Mouse (Mus musculus): ENCODE data around the gene Wdr89. TPM values are rescaled to one million over a fixed set of nuclear protein-coding genes. Genes with fewer than 3 reads are reported as not detected.

Wdr89 gene
- polyA plus RNA-seq, 1 experiment from 2014 or later, result 3.5 TPM

- TF ChIP-seq CTCF (IDR thresholded peaks at IDR 0.05) (no peak), EP300 (IDR thresholded peaks at IDR 0.05) (no peak)
- Histone ChIP-seq H3K27ac (ENCODE audit: low read length) (no peak overlapping the region), H3K36me3 (ENCODE audit: insufficient read depth, low read length) (no peaks in the 10 kb centered on the region), H3K9ac (replicated peaks; ENCODE audit: low read depth) (no peak overlapping the region), H3K4me3 (ENCODE audit: low read depth, low read length) (no peak overlapping the region), H3K4me1 (ENCODE audit: insufficient read depth, low read depth, low read length) (no peaks in the 10 kb centered on the region), H3K27me3 (replicated peaks; ENCODE audit: insufficient read depth, low read length) (no peaks in the 10 kb centered on the region), H3K9me3 (ENCODE audit: low read length) (no peaks in the 10 kb centered on the region), H3K4me2 (replicated peaks; ENCODE audit: low read depth, low read length) (no peak overlapping the region)
- DNase-seq (ENCODE audit: low spot score) (no peak), ATAC-seq (no peak)
- WGBS, result 53% methylated on average over 3 of the region's 3 CpGs
Observed at GRCm38 (mm10) chr12:75615556-75615955, 53.8 kb downstream of the Wdr89 start.

GRCm38 (mm10) chr12:75612711-75613110 lies 56.6 kb downstream of the Wdr89 start:
- no peak for DNase-seq (ENCODE audit: low spot score)

DNA sequence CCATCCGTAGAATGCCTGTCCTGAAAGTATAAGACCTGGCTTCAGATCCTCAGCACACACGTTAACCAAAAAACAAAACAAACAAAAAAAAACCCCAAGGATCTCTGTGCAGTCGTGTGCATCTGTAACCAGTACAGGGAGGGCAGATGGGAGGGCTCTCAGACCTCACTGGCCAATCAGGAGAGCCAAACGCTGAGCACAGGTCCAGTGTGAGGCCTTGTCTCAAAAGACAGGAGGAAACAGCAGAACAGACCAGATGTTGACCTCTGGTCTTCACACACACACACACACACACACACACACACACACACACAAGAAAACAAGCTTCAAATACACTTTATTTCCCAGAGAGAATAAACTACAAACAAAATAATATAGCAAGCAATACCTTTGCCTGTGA lies 69.8 kb downstream of the Wdr89 start:
- WGBS, result 30% methylated on average over 4 of the region's 4 CpGs
- Histone ChIP-seq H3K4me3 (ENCODE audit: low read depth, low read length) (no peak overlapping the region), H3K27me3 (replicated peaks; ENCODE audit: insufficient read depth, low read length) (no peaks in the 10 kb centered on the region), H3K9ac (replicated peaks; ENCODE audit: low read depth) (no peak overlapping the region), H3K27ac (ENCODE audit: low read length) (no peak overlapping the region), H3K36me3 (ENCODE audit: insufficient read depth, low read length) (no peaks in the 10 kb centered on the region), H3K4me2 (replicated peaks; ENCODE audit: low read depth, low read length) (no peak overlapping the region), H3K9me3 (ENCODE audit: low read length) (no peaks in the 10 kb centered on the region), H3K4me1 (ENCODE audit: insufficient read depth, low read depth, low read length) (no peaks in the 10 kb centered on the region; the same call in 1 of the 2 replicates)
- no peak for DNase-seq (ENCODE audit: low spot score)
- no peak for ATAC-seq
- TF ChIP-seq CTCF (IDR thresholded peaks at IDR 0.05), result no peak
- TF ChIP-seq EP300 (IDR thresholded peaks at IDR 0.05), result no peak

More at GRCm38 (mm10) chr12:75612711-75613110, 56.6 kb downstream of the Wdr89 start:
- Histone ChIP-seq H3K27ac (ENCODE audit: low read length) (no peak overlapping the region), H3K4me2 (replicated peaks; ENCODE audit: low read depth, low read length) (no peak overlapping the region), H3K36me3 (ENCODE audit: insufficient read depth, low read length) (no peaks in the 10 kb centered on the region), H3K4me3 (ENCODE audit: low read depth, low read length) (no peak overlapping the region), H3K9me3 (ENCODE audit: low read length) (no peaks in the 10 kb centered on the region), H3K9ac (replicated peaks; ENCODE audit: low read depth) (no peak overlapping the region), H3K27me3 (replicated peaks; ENCODE audit: insufficient read depth, low read length) (no peaks in the 10 kb centered on the region), H3K4me1 (ENCODE audit: insufficient read depth, low read depth, low read length) (no peaks in the 10 kb centered on the region)
- ATAC-seq, result no peak
- TF ChIP-seq EP300 (IDR thresholded peaks at IDR 0.05), result no peak
- no peak for TF ChIP-seq CTCF (IDR thresholded peaks at IDR 0.05)
- WGBS, result 71% methylated on average over 7 of the region's 7 CpGs

DNA sequence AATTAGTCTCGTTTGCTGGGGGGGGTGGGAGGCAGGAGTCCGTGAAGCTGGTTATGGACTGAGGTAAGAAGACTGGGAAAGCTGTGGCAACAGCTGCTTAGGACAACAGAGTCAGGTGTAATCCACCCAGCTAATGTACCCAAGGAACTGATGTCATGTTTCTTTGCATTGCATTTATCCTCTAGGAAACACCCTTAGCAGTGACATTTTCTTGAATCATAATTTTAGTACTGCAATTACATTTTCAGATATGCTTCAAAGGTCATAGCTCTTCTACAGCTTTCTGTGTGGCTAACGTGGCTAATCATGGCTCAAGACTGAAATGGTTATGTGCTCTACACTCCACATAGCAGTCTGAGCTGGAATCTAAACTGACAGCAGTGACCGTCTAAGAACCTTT lies 70.3 kb downstream of the Wdr89 start:
- H3K9ac ChIP-seq (replicated peaks; ENCODE audit: low read depth), result no peak overlapping the region
- H3K9me3 ChIP-seq (ENCODE audit: low read length), result no peaks in the 10 kb centered on the region
- TF ChIP-seq CTCF (IDR thresholded peaks at IDR 0.05), result no peak
- no peak for TF ChIP-seq EP300 (IDR thresholded peaks at IDR 0.05)
- H3K27me3 ChIP-seq (replicated peaks; ENCODE audit: insufficient read depth, low read length), result no peaks in the 10 kb centered on the region
- no peaks in the 10 kb centered on the region; the same call in 1 of the 2 replicates for H3K4me1 ChIP-seq (ENCODE audit: insufficient read depth, low read depth, low read length)
- DNase-seq (ENCODE audit: low spot score), result no peak
- 70% methylated on average over 4 of the region's 4 CpGs for WGBS
- no peak overlapping the region for H3K4me3 ChIP-seq (ENCODE audit: low read depth, low read length)
- no peak overlapping the region for H3K27ac ChIP-seq (ENCODE audit: low read length)
- no peak overlapping the region for H3K4me2 ChIP-seq (replicated peaks; ENCODE audit: low read depth, low read length)
- ATAC-seq, result no peak
- H3K36me3 ChIP-seq (ENCODE audit: insufficient read depth, low read length), result no peaks in the 10 kb centered on the region

- ATAC-seq (no peak), DNase-seq (ENCODE audit: low spot score) (no peak)
- H3K4me2 ChIP-seq (replicated peaks; ENCODE audit: low read depth, low read length), result no peak overlapping the region
- H3K4me1 ChIP-seq (ENCODE audit: insufficient read depth, low read depth, low read length), result no peaks in the 10 kb centered on the region; the same call in 1 of the 2 replicates
- TF ChIP-seq CTCF (IDR thresholded peaks at IDR 0.05) (no peak), EP300 (IDR thresholded peaks at IDR 0.05) (no peak)
- H3K9me3 ChIP-seq (ENCODE audit: low read length), result no peaks in the 10 kb centered on the region
- H3K27ac ChIP-seq (ENCODE audit: low read length), result no peak overlapping the region
- no peaks in the 10 kb centered on the region for H3K36me3 ChIP-seq (ENCODE audit: insufficient read depth, low read length)
- H3K9ac ChIP-seq (replicated peaks; ENCODE audit: low read depth), result no peak overlapping the region
- no peaks in the 10 kb centered on the region for H3K27me3 ChIP-seq (replicated peaks; ENCODE audit: insufficient read depth, low read length)
- no peak overlapping the region for H3K4me3 ChIP-seq (ENCODE audit: low read depth, low read length)
- WGBS, result 74% methylated on average over 4 of the region's 4 CpGs
Observed at GRCm38 (mm10) chr12:75597707-75598106, 71.6 kb downstream of the Wdr89 start.

- H3K4me2 ChIP-seq (replicated peaks; ENCODE audit: low read depth, low read length), result peak within 1 kb of the TSS; percentile 54
- no peaks in the 10 kb centered on the region; the same call in 1 of the 2 replicates for H3K4me1 ChIP-seq (ENCODE audit: insufficient read depth, low read depth, low read length)
- peak within 1 kb of the TSS; percentile 96 for H3K9ac ChIP-seq (replicated peaks; ENCODE audit: low read depth)
- peak; percentile 99 for ATAC-seq
- WGBS, result under 1% methylated on average over 48 of the region's 72 CpGs
- peak within 1 kb of the TSS; percentile 96 for H3K27ac ChIP-seq (ENCODE audit: low read length)
- TF ChIP-seq EP300 (IDR thresholded peaks at IDR 0.05) (no peak), CTCF (IDR thresholded peaks at IDR 0.05) (no peak; the same call in 1 of the 2 replicates)
- H3K27me3 ChIP-seq (replicated peaks; ENCODE audit: insufficient read depth, low read length), result no peaks in the 10 kb centered on the region
- H3K36me3 ChIP-seq (ENCODE audit: insufficient read depth, low read length), result no peaks in the 10 kb centered on the region
- peak within 1 kb of the TSS; percentile 98 for H3K4me3 ChIP-seq (ENCODE audit: low read depth, low read length)
- peak; percentile 99 for DNase-seq (ENCODE audit: low spot score)
- no peaks in the 10 kb centered on the region for H3K9me3 ChIP-seq (ENCODE audit: low read length)
Observed at GRCm38 (mm10) chr12:75596154-75597002, 73.0 kb downstream of the Wdr89 start, which contains the start of gene Ppp2r5e. TSS of gene Ppp2r5e (minus strand) at chr12:75596245.

Data from lung, postnatal 0 days (tissue).